Mouse (Mus musculus) midbrain, embryonic 10.5 days (tissue): ENCODE data around the gene Lrrc75b. TPM values are rescaled to one million over a fixed set of nuclear protein-coding genes. Genes with fewer than 3 reads are reported as not detected.
"Not testable (repeated sequence)": the region's sequence is repeated elsewhere in the genome, so short reads cannot be mapped to it uniquely, and the experiment has no call there.

Source experiments
- DNase-seq: peaks from one replicate; pipeline ENCODE4 v3.0.0-alpha.2; 2017; ENCODE audit warnings: low spot score
- H3K27ac ChIP-seq: fragments of 300-500 bp; sonication (generic); replicated peaks from 2 replicates; pipeline ENCODE4 v1.5.1; 2016; ENCODE audit warnings: mild to moderate bottlenecking
- H3K27me3 ChIP-seq: fragments of 300-500 bp; sonication (generic); 2 replicates; pipeline ENCODE4 v1.6.1; 2016; ENCODE audit warnings: low read depth, mild to moderate bottlenecking; ENCODE audit not compliant: poor library complexity, severe bottlenecking
- H3K36me3 ChIP-seq: fragments of 300-500 bp; sonication (generic); 2 replicates; pipeline ENCODE4 v1.6.1; 2016; ENCODE audit warnings: mild to moderate bottlenecking, moderate library complexity
- H3K4me1 ChIP-seq: fragments of 300-500 bp; sonication (generic); 2 replicates; pipeline ENCODE4 v1.6.1; 2016
- H3K4me3 ChIP-seq: fragments of 300-500 bp; sonication (generic); 2 replicates; pipeline ENCODE4 v1.5.1; 2016; ENCODE audit warnings: mild to moderate bottlenecking, moderate library complexity
- H3K9me3 ChIP-seq: fragments of 300-500 bp; sonication (generic); replicated peaks from 2 replicates; pipeline ENCODE4 v1.6.1; 2016; ENCODE audit warnings: mild to moderate bottlenecking
- WGBS: fragments of 180-500 bp; shearing (Covaris S2); methylation state at CpG from one replicate; pipeline ENCODE4 v1.1.7; 2016; 5-methylcytosine and 5-hydroxymethylcytosine counted together
- polyA plus RNA-seq: library from polyadenylated mRNA; unstranded; fragments of >200 nt; fragmentation: Nextera tagmentation; extraction: Ambion mirVana; gene quantifications from 2 replicates; pipeline ENCODE4 v1.2.1, GENCODE M21; 2016

Gene Lrrc75b
- polyA plus RNA-seq, 1 experiment from 2014 or later = 1.6 TPM

DNA sequence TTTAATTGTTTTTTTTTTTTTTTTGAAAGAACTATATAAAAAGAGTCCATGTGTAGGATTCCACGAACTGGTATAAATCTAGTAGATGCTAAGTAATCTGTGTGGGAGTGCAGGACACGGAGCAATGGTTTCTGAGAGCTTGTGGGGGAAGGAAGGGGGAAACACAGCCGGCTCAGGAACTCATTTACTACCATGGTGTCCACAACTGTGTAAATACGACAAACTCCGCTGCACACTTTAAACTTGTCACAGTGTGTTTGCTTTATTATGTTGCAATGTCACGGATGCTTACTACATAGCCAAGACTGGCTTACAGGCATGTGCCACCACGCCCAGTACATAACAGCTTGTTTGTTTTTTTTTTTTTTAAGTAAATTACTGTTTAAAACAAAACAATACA lies 10.2 kb downstream of the Lrrc75b start:
- no peak overlapping the region for H3K27ac ChIP-seq
- 87% methylated on average over 7 of the region's 7 CpGs for WGBS
- H3K4me3 ChIP-seq = no peak overlapping the region
- H3K36me3 ChIP-seq = no peaks in the 10 kb centered on the region
- H3K9me3 ChIP-seq = peaks cover 9% of the 10 kb centered on the region; the same call in 1 of the 2 replicates
- peaks cover 8% of the 10 kb centered on the region; the same call in 1 of the 2 replicates for H3K4me1 ChIP-seq
- DNase-seq = no peak
- no peaks in the 10 kb centered on the region for H3K27me3 ChIP-seq

- Histone ChIP-seq H3K4me3 (no peak overlapping the region), H3K4me1 (peaks cover 8% of the 10 kb centered on the region; the same call in 1 of the 2 replicates), H3K9me3 (peaks cover 14% of the 10 kb centered on the region; the same call in 1 of the 2 replicates), H3K27me3 (no peaks in the 10 kb centered on the region), H3K36me3 (no peaks in the 10 kb centered on the region), H3K27ac (no peak overlapping the region)
- WGBS = 84% methylated on average over 14 of the region's 14 CpGs
- no peak for DNase-seq
These were observed 11.6 kb downstream of the Lrrc75b start for GRCm38 (mm10) chr10:75548486-75548885.

DNA sequence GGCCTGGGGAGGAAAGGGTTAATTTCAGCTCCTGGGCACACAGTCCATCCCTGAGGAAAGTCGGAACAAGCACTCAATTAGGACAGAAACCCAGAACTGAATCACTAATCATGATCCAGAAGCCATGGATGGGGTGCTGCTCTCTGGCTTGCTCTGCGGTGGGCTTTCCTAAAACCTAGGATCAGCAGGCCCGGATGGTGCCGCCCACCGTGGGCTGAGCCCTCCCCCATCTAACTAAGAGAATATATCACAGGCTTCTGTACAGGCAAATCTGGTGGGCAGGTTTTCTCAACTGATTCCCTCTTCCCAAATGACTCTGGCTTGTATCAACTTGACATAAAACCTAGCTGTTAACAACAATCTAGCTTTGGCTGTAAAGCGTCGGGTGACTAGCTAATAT lies 12.2 kb downstream of the Lrrc75b start:
- no peak overlapping the region for H3K4me3 ChIP-seq
- 80% methylated on average over 7 of the region's 7 CpGs for WGBS
- H3K27ac ChIP-seq = no peak overlapping the region
- no peak for DNase-seq
- no peaks in the 10 kb centered on the region for H3K36me3 ChIP-seq
- H3K4me1 ChIP-seq = peaks cover 3% of the 10 kb centered on the region; the same call in 1 of the 2 replicates
- H3K27me3 ChIP-seq = no peaks in the 10 kb centered on the region
- H3K9me3 ChIP-seq = peaks cover 14% of the 10 kb centered on the region; the same call in 1 of the 2 replicates

DNA sequence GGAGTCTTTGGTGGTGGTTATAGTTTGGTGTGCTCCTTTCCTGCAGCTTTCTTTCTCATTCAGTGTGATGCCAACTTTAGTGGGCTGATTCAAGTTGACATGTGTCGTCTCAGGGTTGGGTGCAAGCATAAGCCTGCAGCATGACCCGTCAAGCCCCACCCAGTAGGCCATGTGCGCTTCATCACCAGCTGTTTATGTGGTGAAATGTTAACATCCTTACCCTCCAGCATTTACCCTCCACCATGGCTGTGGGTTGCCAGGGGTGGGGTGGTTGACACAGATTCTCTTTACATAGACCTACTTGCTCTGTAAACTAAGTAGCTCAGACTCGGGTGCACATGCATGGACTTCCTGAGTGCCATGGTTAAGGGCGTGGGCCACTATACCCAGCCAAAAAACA lies 24.0 kb downstream of the Lrrc75b start:
- Histone ChIP-seq H3K27me3 (no peaks in the 10 kb centered on the region), H3K4me1 (no peaks in the 10 kb centered on the region), H3K4me3 (no peak overlapping the region), H3K36me3 (peaks cover 54% of the 10 kb centered on the region), H3K27ac (no peak overlapping the region), H3K9me3 (no peaks in the 10 kb centered on the region)
- DNase-seq = no peak
- WGBS = 97% methylated on average over 5 of the region's 5 CpGs

- H3K4me1 ChIP-seq = no peaks in the 10 kb centered on the region
- 98% methylated on average over 2 of the region's 2 CpGs for WGBS
- peaks cover 60% of the 10 kb centered on the region for H3K36me3 ChIP-seq
- no peaks in the 10 kb centered on the region for H3K9me3 ChIP-seq
- H3K27ac ChIP-seq = no peak overlapping the region
- H3K4me3 ChIP-seq = no peak overlapping the region
- DNase-seq = no peak
- no peaks in the 10 kb centered on the region for H3K27me3 ChIP-seq
These were observed 24.7 kb downstream of the Lrrc75b start for GRCm38 (mm10) chr10:75535423-75535822.

GRCm38 (mm10) chr10:75534934-75535333 lies 25.2 kb downstream of the Lrrc75b start:
- Histone ChIP-seq H3K27ac (no peak overlapping the region), H3K27me3 (no peaks in the 10 kb centered on the region), H3K36me3 (peaks cover 65% of the 10 kb centered on the region), H3K4me3 (no peak overlapping the region), H3K4me1 (no peaks in the 10 kb centered on the region), H3K9me3 (no peaks in the 10 kb centered on the region)
- DNase-seq = no peak
- WGBS = 92% methylated on average over 8 of the region's 8 CpGs

GRCm38 (mm10) chr10:75534216-75534615 lies 25.9 kb downstream of the Lrrc75b start:
- no peak overlapping the region for H3K27ac ChIP-seq
- peaks cover 70% of the 10 kb centered on the region for H3K36me3 ChIP-seq
- H3K9me3 ChIP-seq = no peaks in the 10 kb centered on the region
- H3K4me1 ChIP-seq = no peaks in the 10 kb centered on the region
- H3K4me3 ChIP-seq = no peak overlapping the region
- DNase-seq = no peak
- WGBS = 94% methylated on average over 8 of the region's 8 CpGs
- H3K27me3 ChIP-seq = no peaks in the 10 kb centered on the region

DNA sequence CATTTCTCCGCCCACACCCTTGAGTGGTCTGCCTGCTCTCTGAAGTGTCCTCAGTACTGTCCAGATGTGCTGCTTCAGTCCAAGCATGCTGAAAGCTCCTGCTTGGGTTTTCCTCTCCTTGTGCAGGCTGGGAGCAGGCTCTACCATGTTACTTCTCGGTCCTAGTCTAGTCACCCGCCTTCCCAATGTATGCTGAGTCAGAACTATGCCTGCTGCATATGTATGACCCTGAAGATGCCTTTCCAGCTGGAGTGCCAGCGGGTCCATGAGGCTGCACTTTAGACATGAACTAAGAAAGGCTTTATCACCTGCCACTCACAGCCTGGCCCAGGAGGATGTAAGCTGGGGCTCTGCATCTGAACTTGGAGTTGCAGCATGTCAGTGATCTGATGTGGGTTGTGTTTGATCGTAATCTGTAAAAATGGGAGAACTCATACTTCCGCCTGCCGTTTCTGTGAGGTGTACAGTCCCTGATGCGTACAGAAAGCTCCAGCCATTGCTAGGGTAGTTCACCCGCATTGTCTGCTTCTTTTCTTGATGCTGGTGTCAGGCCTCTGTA lies 28.5 kb downstream of the Lrrc75b start:
- peaks cover 95% of the 10 kb centered on the region for H3K36me3 ChIP-seq
- DNase-seq = no peak
- no peaks in the 10 kb centered on the region for H3K27me3 ChIP-seq
- H3K27ac ChIP-seq = no peak overlapping the region
- H3K9me3 ChIP-seq = no peaks in the 10 kb centered on the region
- H3K4me3 ChIP-seq = no peak overlapping the region
- WGBS = 90% methylated on average over 9 of the region's 9 CpGs
- H3K4me1 ChIP-seq = no peaks in the 10 kb centered on the region

DNA sequence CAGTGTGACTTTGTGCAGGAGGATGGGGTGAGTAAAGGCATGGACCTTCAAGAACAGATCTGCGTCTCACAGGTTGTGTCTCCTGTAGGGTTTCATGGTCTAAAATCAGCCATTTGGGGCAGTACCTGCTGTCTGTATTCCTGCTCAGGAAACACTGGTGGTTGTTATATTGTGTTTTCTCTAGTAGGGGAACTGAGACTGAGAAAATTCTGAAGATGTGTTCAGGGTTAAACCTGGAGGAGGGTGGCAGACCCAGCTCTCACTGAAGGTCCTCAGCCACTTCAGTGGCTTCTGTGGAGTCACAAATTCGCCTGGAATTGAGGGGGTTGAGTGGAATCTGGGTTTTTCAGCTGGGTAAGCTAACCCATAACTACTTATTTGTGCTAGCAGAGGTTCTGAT lies 29.8 kb downstream of the Lrrc75b start:
- Histone ChIP-seq H3K27ac (no peak overlapping the region), H3K27me3 (no peaks in the 10 kb centered on the region), H3K4me1 (no peaks in the 10 kb centered on the region), H3K4me3 (no peak overlapping the region), H3K36me3 (peaks cover 96% of the 10 kb centered on the region), H3K9me3 (no peaks in the 10 kb centered on the region)
- WGBS = 86% methylated on average over 2 of the region's 2 CpGs
- DNase-seq = no peak

DNA sequence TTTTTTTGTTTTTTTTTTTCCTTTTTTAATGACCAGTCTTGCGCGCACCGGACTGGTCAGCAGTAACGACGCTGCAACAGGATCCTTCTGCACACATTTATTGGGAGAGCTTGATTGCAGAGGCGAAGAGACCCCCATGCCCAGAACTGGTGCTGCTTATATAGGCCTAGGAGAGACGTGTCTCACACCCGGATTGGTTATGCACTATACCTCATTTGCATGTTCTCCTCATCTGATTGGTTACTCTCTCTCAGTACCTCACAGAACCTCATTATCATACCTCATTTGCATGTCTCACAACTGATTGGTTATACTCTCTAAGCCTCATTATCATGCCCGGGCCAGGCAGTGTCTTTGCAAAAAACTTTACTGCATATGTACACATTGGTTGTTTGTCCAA lies 34.7 kb downstream of the Lrrc75b start:
- H3K4me3 ChIP-seq, H3K27me3 ChIP-seq, H3K9me3 ChIP-seq, H3K4me1 ChIP-seq, DNase-seq, H3K27ac ChIP-seq: not testable (repeated sequence)
- peaks cover 97% of the 10 kb centered on the region for H3K36me3 ChIP-seq
- 95% methylated on average over 9 of the region's 9 CpGs for WGBS

DNA sequence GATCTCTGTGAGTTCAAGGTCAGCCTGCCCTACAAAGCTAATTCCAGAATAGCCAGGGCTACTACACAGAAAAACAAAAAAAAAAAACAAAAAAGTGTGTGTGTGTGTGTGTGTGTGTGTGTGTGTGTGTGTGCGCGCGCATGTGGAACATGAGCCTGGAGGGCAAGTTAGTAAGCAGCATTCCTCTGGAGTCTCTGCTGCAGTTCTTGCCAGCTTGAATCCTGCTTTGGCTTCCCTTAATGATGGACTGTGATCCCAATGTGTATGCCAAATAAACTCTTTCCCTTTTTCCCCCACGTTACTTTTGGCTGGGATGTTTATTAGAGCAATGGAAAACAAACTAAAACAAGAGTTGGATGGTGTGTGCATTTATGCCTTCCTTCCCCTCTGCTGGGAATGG lies 38.5 kb downstream of the Lrrc75b start:
- no peak for DNase-seq
- H3K9me3 ChIP-seq = no peaks in the 10 kb centered on the region
- H3K36me3 ChIP-seq = peaks cover 77% of the 10 kb centered on the region
- H3K27me3 ChIP-seq = no peaks in the 10 kb centered on the region
- H3K4me3 ChIP-seq = no peak overlapping the region
- 96% methylated on average over 4 of the region's 4 CpGs for WGBS
- peaks cover 18% of the 10 kb centered on the region for H3K4me1 ChIP-seq
- no peak overlapping the region for H3K27ac ChIP-seq

- DNase-seq = no peak
- WGBS = 92% methylated on average over 5 of the region's 5 CpGs
- H3K9me3 ChIP-seq = no peaks in the 10 kb centered on the region
- H3K27ac ChIP-seq = no peak overlapping the region
- no peaks in the 10 kb centered on the region for H3K27me3 ChIP-seq
- peaks cover 66% of the 10 kb centered on the region for H3K36me3 ChIP-seq
- peaks cover 29% of the 10 kb centered on the region for H3K4me1 ChIP-seq
- H3K4me3 ChIP-seq = no peak overlapping the region
These were observed 39.5 kb downstream of the Lrrc75b start for GRCm38 (mm10) chr10:75520581-75520980.

- H3K9me3 ChIP-seq = no peaks in the 10 kb centered on the region
- H3K27ac ChIP-seq = peak within 1 kb of the TSS; percentile 96
- H3K36me3 ChIP-seq = peaks cover 38% of the 10 kb centered on the region
- WGBS = under 1% methylated on average over 20 of the region's 20 CpGs
- H3K4me3 ChIP-seq = peak within 1 kb of the TSS; percentile 90
- no peaks in the 10 kb centered on the region for H3K27me3 ChIP-seq
- H3K4me1 ChIP-seq = peaks cover 32% of the 10 kb centered on the region
- peak; percentile 96 for DNase-seq
These were observed 42.4 kb downstream of the Lrrc75b start, which contains the start of gene Gucd1 for GRCm38 (mm10) chr10:75517758-75518143. Gucd1 (minus strand) TSS chr10:75517972.
